Mouse (Mus musculus): ENCODE measurements at regions not wholly inside any gene's neighbourhood (a gene's known extent, or its start where the extent isn't known, plus 50 kb on each side); places are given as distances from the start of the nearest gene placed in this dataset.

- peak; percentile 73 to 87 for DNase-seq (ENCODE audit: inconsistent age in 2 of 2, low spot score in 1 of 2)
Measured at GRCm38 (mm10) chr6:18934362-18934761, 68.2 kb downstream of the Ankrd7 start.

GRCm38 (mm10) chr6:18946002-18946683 lies 80.0 kb downstream of the Ankrd7 start:
- no peak for DNase-seq (ENCODE audit: inconsistent age in 2 of 2, low spot score in 1 of 2)

All from adrenal gland, adult (tissue).